Mouse (Mus musculus): ENCODE results near the gene Dst.

The Dst gene

GRCm38 (mm10) chr1:33908191-33908962 lies at the start of gene Dst:
Gene Dst, plus strand, starts transcription at chr1:33908225.
- DNase-seq (ENCODE audit: low spot score in 2 of 2) = no peak

GRCm38 (mm10) chr1:33869031-33869430 lies 39.0 kb upstream of the Dst start:
- no peak for DNase-seq (ENCODE audit: low spot score in 2 of 2)

GRCm38 (mm10) chr1:33869437-33869836 lies 38.6 kb upstream of the Dst start:
- no peak for DNase-seq (ENCODE audit: low spot score in 2 of 2)

- DNase-seq (ENCODE audit: low spot score in 2 of 2) = no peak
Measured at GRCm38 (mm10) chr1:33873561-33873960, 34.5 kb upstream of the Dst start.

- DNase-seq (ENCODE audit: low spot score in 2 of 2) = no peak
Measured at GRCm38 (mm10) chr1:33875691-33876090, 32.3 kb upstream of the Dst start.

GRCm38 (mm10) chr1:33876416-33876815 lies 31.6 kb upstream of the Dst start:
- DNase-seq (ENCODE audit: low spot score in 2 of 2) = no peak

- no peak for DNase-seq (ENCODE audit: low spot score in 2 of 2)
Measured at GRCm38 (mm10) chr1:33878170-33878569, 29.9 kb upstream of the Dst start.

- DNase-seq (ENCODE audit: low spot score in 2 of 2) = peak; percentile 68 to 70
Measured at GRCm38 (mm10) chr1:33883102-33883839, 24.8 kb upstream of the Dst start.

- DNase-seq (ENCODE audit: low spot score in 2 of 2) = no peak
Measured at GRCm38 (mm10) chr1:33892784-33893183, 15.2 kb upstream of the Dst start.

GRCm38 (mm10) chr1:33896116-33896515 lies 11.9 kb upstream of the Dst start:
- DNase-seq (ENCODE audit: low spot score in 2 of 2) = no peak

GRCm38 (mm10) chr1:33896666-33897065 lies 11.4 kb upstream of the Dst start:
- DNase-seq (ENCODE audit: low spot score in 2 of 2) = no peak

- no peak for DNase-seq (ENCODE audit: low spot score in 2 of 2)
Measured at GRCm38 (mm10) chr1:33897426-33897825, 10.6 kb upstream of the Dst start.

GRCm38 (mm10) chr1:33898373-33898772 lies 9.7 kb upstream of the Dst start:
- no peak for DNase-seq (ENCODE audit: low spot score in 2 of 2)

- DNase-seq (ENCODE audit: low spot score in 2 of 2) = no peak
Measured at GRCm38 (mm10) chr1:33900175-33900574, 7.8 kb upstream of the Dst start.

GRCm38 (mm10) chr1:33903587-33903986 lies 4.4 kb upstream of the Dst start:
- DNase-seq (ENCODE audit: low spot score in 2 of 2) = no peak

- no peak for DNase-seq (ENCODE audit: low spot score in 2 of 2)
Measured at GRCm38 (mm10) chr1:33906216-33906615, 1.8 kb upstream of the Dst start.

GRCm38 (mm10) chr1:33906927-33907326 lies 1.1 kb upstream of the Dst start:
- DNase-seq (ENCODE audit: low spot score in 2 of 2) = no peak

- peak in 1 of 2 experiments; percentile 17 for DNase-seq (ENCODE audit: low spot score in 2 of 2)
Measured at GRCm38 (mm10) chr1:33907421-33908190, 419 bp upstream of the Dst start, which contains the start of gene Bend6. Gene Bend6, minus strand, starts transcription at chr1:33907816.

GRCm38 (mm10) chr1:33911589-33911988 lies 3.6 kb downstream of the Dst start:
- no peak for DNase-seq (ENCODE audit: low spot score in 2 of 2)

GRCm38 (mm10) chr1:33916554-33916953 lies 8.5 kb downstream of the Dst start:
- no peak for DNase-seq (ENCODE audit: low spot score in 2 of 2)

GRCm38 (mm10) chr1:33922975-33923374 lies 14.9 kb downstream of the Dst start:
- no peak for DNase-seq (ENCODE audit: low spot score in 2 of 2)

- DNase-seq (ENCODE audit: low spot score in 2 of 2) = no peak
Measured at GRCm38 (mm10) chr1:33925283-33925682, 17.3 kb downstream of the Dst start.

Measured in spleen, postnatal 36 days (tissue).